Mouse (Mus musculus): ENCODE measurements around the gene Gm9918. TPM values are rescaled to one million over a fixed set of nuclear protein-coding genes. Genes with fewer than 3 reads are reported as not detected.
"Not testable (repeated sequence)": the region's sequence is repeated elsewhere in the genome, so short reads cannot be mapped to it uniquely, and the experiment has no call there.

Gm9918 gene
- total RNA-seq (2021), result not detected
- long read RNA-seq, experiment 1, result 0 reads
- long read RNA-seq, experiment 2, result 0 reads

GRCm38 (mm10) chr15:102270274-102270960 is at the start of gene Gm9918:
TSS of gene Gm9918 (plus strand) at chr15:102270563.
- DNase-seq, result no peak
- intact Hi-C loops (cut with DNase I), result no loop called here
- no peak for TF ChIP-seq CTCF (IDR thresholded peaks at IDR 0.05)
- H3K4me3 ChIP-seq, result no peak within 1 kb of the TSS
- H3K27ac ChIP-seq, result no peak within 1 kb of the TSS

- intact Hi-C loops (cut with DNase I), result loop anchor here (10.0 kb wide), 1 partner anchor 108 kb away; no protein-coding TSS in a partner anchor
- Histone ChIP-seq H3K4me3 (no peak overlapping the region), H3K27ac (no peak overlapping the region)
- TF ChIP-seq CTCF (IDR thresholded peaks at IDR 0.05), result no peak
- DNase-seq, result no peak
These were observed 48.0 kb upstream of the Gm9918 start for GRCm38 (mm10) chr15:102222386-102222785.

- DNase-seq, result peak; percentile 90
- Histone ChIP-seq H3K27ac (peak overlapping the region; percentile 57), H3K4me3 (peak overlapping the region; percentile 72)
- peak; percentile 98 for TF ChIP-seq CTCF (IDR thresholded peaks at IDR 0.05)
- intact Hi-C loops (cut with DNase I), result loop anchor here (1.0 to 10.0 kb wide), 2 partner anchors 46 to 110 kb away; no protein-coding TSS in a partner anchor
These were observed 46.0 kb upstream of the Gm9918 start for GRCm38 (mm10) chr15:102224186-102224991.

GRCm38 (mm10) chr15:102224992-102225617 is 45.3 kb upstream of the Gm9918 start:
- Histone ChIP-seq H3K27ac (peak overlapping the region; percentile 57; the same call in 1 of the 2 replicates), H3K4me3 (peak overlapping the region; percentile 72)
- DNase-seq, result no peak
- TF ChIP-seq CTCF (IDR thresholded peaks at IDR 0.05), result no peak
- intact Hi-C loops (cut with DNase I), result loop anchor here (1.0 to 10.0 kb wide), 2 partner anchors 47 to 110 kb away; no protein-coding TSS in a partner anchor

GRCm38 (mm10) chr15:102225619-102226018 is 44.7 kb upstream of the Gm9918 start:
- not testable (repeated sequence) for H3K4me3 ChIP-seq, DNase-seq, H3K27ac ChIP-seq
- intact Hi-C loops (cut with DNase I), result loop anchor here (10.0 kb wide), 1 partner anchor 111 kb away; no protein-coding TSS in a partner anchor

GRCm38 (mm10) chr15:102230408-102231321 is 39.7 kb upstream of the Gm9918 start:
- Histone ChIP-seq H3K27ac (no peak overlapping the region; the same call in 1 of the 2 replicates), H3K4me3 (no peak overlapping the region)
- intact Hi-C loops (cut with DNase I), result no loop called here
- TF ChIP-seq CTCF (IDR thresholded peaks at IDR 0.05), result no peak
- DNase-seq, result no peak

- no peak for DNase-seq
- no peak for TF ChIP-seq CTCF (IDR thresholded peaks at IDR 0.05)
- intact Hi-C loops (cut with DNase I), result no loop called here
- H3K27ac ChIP-seq, result peak within 1 kb of the TSS; percentile 24; the same call in 1 of the 2 replicates
- H3K4me3 ChIP-seq, result peak within 1 kb of the TSS; percentile 29
These were observed 38.6 kb upstream of the Gm9918 start, which contains the start of gene Itgb7 for GRCm38 (mm10) chr15:102231748-102232147. TSS of gene Itgb7 (minus strand) at chr15:102231944.

GRCm38 (mm10) chr15:102232764-102233163 is 37.6 kb upstream of the Gm9918 start:
- no peak overlapping the region for H3K27ac ChIP-seq
- H3K4me3 ChIP-seq, result no peak overlapping the region
- intact Hi-C loops (cut with DNase I), result no loop called here
- no peak for DNase-seq
- no peak for TF ChIP-seq CTCF (IDR thresholded peaks at IDR 0.05)

- no peak overlapping the region for H3K4me3 ChIP-seq
- intact Hi-C loops (cut with DNase I), result no loop called here
- no peak for DNase-seq
- no peak overlapping the region; the same call in 1 of the 2 replicates for H3K27ac ChIP-seq
- TF ChIP-seq CTCF (IDR thresholded peaks at IDR 0.05), result no peak
These were observed 36.5 kb upstream of the Gm9918 start for GRCm38 (mm10) chr15:102233896-102234295.

- DNase-seq, result peak; percentile 51
- H3K4me3 ChIP-seq, result peak overlapping the region; percentile 48
- no peak for TF ChIP-seq CTCF (IDR thresholded peaks at IDR 0.05)
- peak overlapping the region; percentile 71 for H3K27ac ChIP-seq
- intact Hi-C loops (cut with DNase I), result loop anchor here (5.0 kb wide), 1 partner anchor 142 kb away; no protein-coding TSS in a partner anchor
These were observed 34.9 kb upstream of the Gm9918 start for GRCm38 (mm10) chr15:102235371-102236027.

Data from gastrocnemius, adult 2 months (tissue).